Mouse (Mus musculus) liver, embryonic 15.5 days (tissue): Measurements from ENCODE around the gene Ank2. TPM values are rescaled to one million over a fixed set of nuclear protein-coding genes. Genes with fewer than 3 reads are reported as not detected.
A peak's percentile ranks its signal among the peaks of the same experiment; 100 is the strongest.

Experiments used
- ATAC-seq: fragments of 200-750 bp; cut with Nextera tagmentation; 2 replicates; pipeline ENCODE4 v1.8.0; 2017; ENCODE audit warnings: moderate number of reproducible peaks, mild to moderate bottlenecking, moderate library complexity; ENCODE audit not compliant: insufficient read depth
- H3K27ac ChIP-seq: fragments of 300-500 bp; sonication (generic); replicated peaks from 2 replicates; pipeline ENCODE4 v1.5.1; 2015; ENCODE audit warnings: mild to moderate bottlenecking, inconsistent platforms
- H3K27me3 ChIP-seq: fragments of 300-500 bp; sonication (generic); 2 replicates; pipeline ENCODE4 v1.6.1; 2015; ENCODE audit warnings: mild to moderate bottlenecking, inconsistent platforms
- H3K36me3 ChIP-seq: fragments of 300-500 bp; sonication (generic); replicated peaks from 2 replicates; pipeline ENCODE4 v1.6.1; 2015; ENCODE audit warnings: moderate library complexity, mild to moderate bottlenecking, inconsistent platforms
- H3K4me1 ChIP-seq: fragments of 300-500 bp; sonication (generic); replicated peaks from 2 replicates; pipeline ENCODE4 v1.6.1; 2015; ENCODE audit warnings: inconsistent platforms
- H3K4me2 ChIP-seq: fragments of 300-500 bp; sonication (generic); 2 replicates; pipeline ENCODE4 v1.6.1; 2015; ENCODE audit warnings: moderate library complexity, mild to moderate bottlenecking, inconsistent platforms
- H3K4me3 ChIP-seq: fragments of 300-500 bp; sonication (generic); replicated peaks from 2 replicates; pipeline ENCODE4 v1.5.1; 2015; ENCODE audit warnings: mild to moderate bottlenecking, inconsistent platforms
- H3K9ac ChIP-seq: fragments of 300-500 bp; sonication (generic); 2 replicates; pipeline ENCODE4 v1.6.1; 2015; ENCODE audit warnings: moderate library complexity, mild to moderate bottlenecking, inconsistent platforms
- H3K9me3 ChIP-seq: fragments of 300-500 bp; sonication (generic); replicated peaks from 2 replicates; pipeline ENCODE4 v1.6.1; 2016; ENCODE audit warnings: inconsistent platforms
- WGBS: fragments of 180-500 bp; shearing (Covaris S2); methylation state at CpG from one replicate; pipeline ENCODE4 v1.1.7; 2015; ENCODE audit warnings: mixed read lengths; ENCODE audit not compliant: insufficient replicate concordance; 5-methylcytosine and 5-hydroxymethylcytosine counted together
- polyA plus RNA-seq: library from polyadenylated mRNA; unstranded; fragments of >200 nt; fragmentation: Nextera tagmentation; extraction: Ambion mirVana; gene quantifications from 2 replicates; pipeline ENCODE4 v1.2.1, GENCODE M21; 2015

The Ank2 gene
- polyA plus RNA-seq, 1 experiment from 2014 or later, result 6.6 TPM

- H3K4me2 ChIP-seq, result no peak overlapping the region
- no peaks in the 10 kb centered on the region for H3K4me1 ChIP-seq
- no peaks in the 10 kb centered on the region for H3K9me3 ChIP-seq
- 65% methylated on average over 3 of the region's 3 CpGs for WGBS
- H3K9ac ChIP-seq, result no peak overlapping the region
- H3K27ac ChIP-seq, result no peak overlapping the region
- no peaks in the 10 kb centered on the region for H3K27me3 ChIP-seq
- H3K36me3 ChIP-seq, result no peaks in the 10 kb centered on the region
- no peak overlapping the region for H3K4me3 ChIP-seq
- ATAC-seq, result no peak
Observed at GRCm38 (mm10) chr3:127131048-127131447, 368.1 kb downstream of the Ank2 start.

- no peaks in the 10 kb centered on the region for H3K9me3 ChIP-seq
- H3K4me1 ChIP-seq, result no peaks in the 10 kb centered on the region
- no peak for ATAC-seq
- no peak overlapping the region for H3K4me2 ChIP-seq
- no peak overlapping the region for H3K9ac ChIP-seq
- H3K4me3 ChIP-seq, result no peak overlapping the region
- H3K27me3 ChIP-seq, result no peaks in the 10 kb centered on the region
- no peaks in the 10 kb centered on the region for H3K36me3 ChIP-seq
- WGBS, result 71% methylated on average over 12 of the region's 12 CpGs
- H3K27ac ChIP-seq, result no peak overlapping the region
Observed at GRCm38 (mm10) chr3:127130167-127130770, 368.9 kb downstream of the Ank2 start.

GRCm38 (mm10) chr3:127129750-127130149 lies 369.4 kb downstream of the Ank2 start:
- H3K36me3 ChIP-seq, result no peaks in the 10 kb centered on the region
- no peaks in the 10 kb centered on the region for H3K4me1 ChIP-seq
- no peak overlapping the region for H3K4me3 ChIP-seq
- 17% methylated on average over 1 of the region's 1 CpGs for WGBS
- H3K9me3 ChIP-seq, result no peaks in the 10 kb centered on the region
- no peaks in the 10 kb centered on the region for H3K27me3 ChIP-seq
- H3K4me2 ChIP-seq, result no peak overlapping the region
- no peak for ATAC-seq
- H3K9ac ChIP-seq, result no peak overlapping the region
- H3K27ac ChIP-seq, result no peak overlapping the region

GRCm38 (mm10) chr3:127127611-127128010 lies 371.5 kb downstream of the Ank2 start:
- no peaks in the 10 kb centered on the region for H3K27me3 ChIP-seq
- no peaks in the 10 kb centered on the region for H3K4me1 ChIP-seq
- no peak overlapping the region for H3K27ac ChIP-seq
- H3K4me2 ChIP-seq, result no peak overlapping the region
- no peaks in the 10 kb centered on the region for H3K36me3 ChIP-seq
- no peak for ATAC-seq
- no peak overlapping the region for H3K9ac ChIP-seq
- 39% methylated on average over 1 of the region's 1 CpGs for WGBS
- no peak overlapping the region for H3K4me3 ChIP-seq
- no peaks in the 10 kb centered on the region for H3K9me3 ChIP-seq

- no peak for ATAC-seq
- Histone ChIP-seq H3K36me3 (no peaks in the 10 kb centered on the region), H3K9me3 (no peaks in the 10 kb centered on the region), H3K9ac (no peak overlapping the region), H3K27ac (no peak overlapping the region), H3K4me1 (no peaks in the 10 kb centered on the region), H3K4me3 (no peak overlapping the region), H3K4me2 (no peak overlapping the region), H3K27me3 (no peaks in the 10 kb centered on the region)
- WGBS, result 43% methylated on average over 3 of the region's 3 CpGs
Observed at GRCm38 (mm10) chr3:127126220-127126619, 372.9 kb downstream of the Ank2 start.

GRCm38 (mm10) chr3:127124375-127124993 lies 374.7 kb downstream of the Ank2 start:
- Histone ChIP-seq H3K4me2 (peak overlapping the region; percentile 36), H3K27me3 (no peaks in the 10 kb centered on the region), H3K9me3 (no peaks in the 10 kb centered on the region), H3K4me3 (0 out of 2 replicates have a peak overlapping the region, but pooled peaks have one; percentile 8), H3K36me3 (no peaks in the 10 kb centered on the region), H3K9ac (no peak overlapping the region), H3K27ac (peak overlapping the region; percentile 74), H3K4me1 (no peaks in the 10 kb centered on the region)
- WGBS, result 55% methylated on average over 10 of the region's 10 CpGs
- peak; percentile 62 for ATAC-seq

- Histone ChIP-seq H3K9ac (no peak overlapping the region), H3K4me3 (no peak overlapping the region; the same call in 1 of the 2 replicates), H3K27ac (peak overlapping the region; percentile 74; the same call in 1 of the 2 replicates), H3K9me3 (no peaks in the 10 kb centered on the region), H3K36me3 (no peaks in the 10 kb centered on the region), H3K4me2 (peak overlapping the region; percentile 27), H3K4me1 (no peaks in the 10 kb centered on the region), H3K27me3 (no peaks in the 10 kb centered on the region)
- WGBS, result 27% methylated on average over 8 of the region's 8 CpGs
- ATAC-seq, result peak; percentile 71
Observed at GRCm38 (mm10) chr3:127123376-127123775, 375.8 kb downstream of the Ank2 start.

GRCm38 (mm10) chr3:127118777-127119176 lies 380.4 kb downstream of the Ank2 start:
- no peak for ATAC-seq

GRCm38 (mm10) chr3:127116226-127116625 lies 382.9 kb downstream of the Ank2 start:
- H3K4me1 ChIP-seq, result no peaks in the 10 kb centered on the region
- H3K36me3 ChIP-seq, result no peaks in the 10 kb centered on the region
- no peak for ATAC-seq
- 56% methylated on average over 6 of the region's 6 CpGs for WGBS
- no peak overlapping the region for H3K4me2 ChIP-seq
- H3K27ac ChIP-seq, result no peak overlapping the region
- no peaks in the 10 kb centered on the region for H3K9me3 ChIP-seq
- H3K9ac ChIP-seq, result no peak overlapping the region
- no peak overlapping the region for H3K4me3 ChIP-seq
- no peaks in the 10 kb centered on the region for H3K27me3 ChIP-seq

More at GRCm38 (mm10) chr3:127118777-127119176, 380.4 kb downstream of the Ank2 start:
- Histone ChIP-seq H3K4me1 (no peaks in the 10 kb centered on the region), H3K27ac (no peak overlapping the region), H3K27me3 (no peaks in the 10 kb centered on the region), H3K36me3 (no peaks in the 10 kb centered on the region), H3K4me3 (no peak overlapping the region), H3K4me2 (no peak overlapping the region), H3K9ac (no peak overlapping the region), H3K9me3 (no peaks in the 10 kb centered on the region)
- WGBS, result 73% methylated on average over 4 of the region's 4 CpGs

GRCm38 (mm10) chr3:127113238-127113637 lies 385.9 kb downstream of the Ank2 start:
- Histone ChIP-seq H3K9ac (no peak overlapping the region), H3K27ac (no peak overlapping the region), H3K4me3 (no peak overlapping the region), H3K36me3 (no peaks in the 10 kb centered on the region), H3K27me3 (no peaks in the 10 kb centered on the region), H3K4me2 (no peak overlapping the region), H3K9me3 (no peaks in the 10 kb centered on the region), H3K4me1 (no peaks in the 10 kb centered on the region)
- WGBS, result 57% methylated on average over 7 of the region's 7 CpGs
- no peak for ATAC-seq

GRCm38 (mm10) chr3:127109413-127109812 lies 389.7 kb downstream of the Ank2 start:
- Histone ChIP-seq H3K9ac (no peak overlapping the region), H3K4me2 (no peak overlapping the region), H3K4me1 (no peaks in the 10 kb centered on the region), H3K9me3 (no peaks in the 10 kb centered on the region), H3K27me3 (no peaks in the 10 kb centered on the region), H3K36me3 (no peaks in the 10 kb centered on the region), H3K27ac (no peak overlapping the region), H3K4me3 (no peak overlapping the region)
- ATAC-seq, result no peak
- 73% methylated on average over 3 of the region's 3 CpGs for WGBS
